Mouse (Mus musculus): ENCODE measurements around the gene Slc2a8. TPM values are rescaled to one million over a fixed set of nuclear protein-coding genes. Genes with fewer than 3 reads are reported as not detected.

Slc2a8 gene
- total RNA-seq (2012; rRNA removed) (7.4 and 7.8 TPM in 2 replicates), polyA plus RNA-seq (2012; ENCODE audit: insufficient read depth in 1 of 2, insufficient read length in 2 of 2, low read depth in 1 of 2, low replicate concordance in 2 of 2, missing spikeins in 1 of 2) (10 to 100 TPM in 1 of 2 experiments, not detected in 1; 16.0 TPM)

- DNase-seq (ENCODE audit: low read depth, low spot score) = peak; percentile 98
- Histone ChIP-seq H3K27me3 (ENCODE audit: control insufficient read depth in 1 of 2, insufficient read depth in 2 of 2, low read length in 2 of 2) (no peaks in the 10 kb centered on the region; a peak in 1 of 4 replicates), H3K27ac (ENCODE audit: control insufficient read depth, low read depth, low read length) (no peak within 1 kb of the TSS)
- TF ChIP-seq RCOR1 (IDR thresholded peaks at IDR 0.05; ENCODE audit: low read depth, low read length) = no peak
- no peak for TF ChIP-seq CTCF (IDR thresholded peaks at IDR 0.05 in 2 of 3, conservative IDR thresholded peaks at IDR 0.05 in 1 of 3; ENCODE audit: control insufficient read depth in 1 of 3, insufficient read depth in 1 of 3, low read depth in 2 of 3, low read length in 3 of 3, poor library complexity in 1 of 3, severe bottlenecking in 1 of 3)
- peak; percentile 44; the same call in 1 of the 2 replicates for TF ChIP-seq POLR2AphosphoS2 (IDR thresholded peaks at IDR 0.05; ENCODE audit: low read length)
- no peak for TF ChIP-seq ZNF384 (IDR thresholded peaks at IDR 0.05; ENCODE audit: low read depth, low read length)
- peak; percentile 35; the same call in 1 of the 2 replicates for TF ChIP-seq MXI1 (IDR thresholded peaks at IDR 0.05; ENCODE audit: low read depth, low read length)
- no peak for TF ChIP-seq SMC3 (IDR thresholded peaks at IDR 0.05; ENCODE audit: low read depth, low read length)
- no peak for TF ChIP-seq ZKSCAN1 (IDR thresholded peaks at IDR 0.05; ENCODE audit: low read depth, low read length)
- TF ChIP-seq MAX (IDR thresholded peaks at IDR 0.05; ENCODE audit: low read length) = no peak
- no peak for TF ChIP-seq KAT2A (conservative IDR thresholded peaks at IDR 0.05; ENCODE audit: low read depth, low read length)
- TF ChIP-seq MEF2A (IDR thresholded peaks at IDR 0.05; ENCODE audit: extremely low read depth, insufficient replicate concordance, low read depth, low read length, poor library complexity, severe bottlenecking) = no peak
- TF ChIP-seq MAZ (IDR thresholded peaks at IDR 0.05; ENCODE audit: low read depth, low read length) = 0 out of 2 replicates have a peak, but pooled peaks have one; percentile 31
- no peak for TF ChIP-seq GATA1 (IDR thresholded peaks at IDR 0.05; ENCODE audit: low read depth, low read length)
- no peak for TF ChIP-seq MYB (IDR thresholded peaks at IDR 0.05; ENCODE audit: low read depth, low read length)
- TF ChIP-seq MAFK (IDR thresholded peaks at IDR 0.05; ENCODE audit: borderline replicate concordance, low read depth, low read length) = no peak
- TF ChIP-seq NELFE (IDR thresholded peaks at IDR 0.05; ENCODE audit: low read depth, low read length) = peak; percentile 72
- 0 out of 2 replicates have a peak, but pooled peaks have one; percentile 24 for TF ChIP-seq TCF12 (IDR thresholded peaks at IDR 0.05; ENCODE audit: low read depth, low read length)
- no peak for TF ChIP-seq USF2 (IDR thresholded peaks at IDR 0.05; ENCODE audit: borderline replicate concordance in 1 of 2, insufficient read depth in 1 of 2, low read depth in 1 of 2, low read length in 2 of 2)
- TF ChIP-seq NRF1 (IDR thresholded peaks at IDR 0.05; ENCODE audit: insufficient read depth, low read depth, low read length, poor library complexity, severe bottlenecking) = no peak
- peak; percentile 66; the same call in 1 of the 2 replicates for TF ChIP-seq ZMIZ1 (IDR thresholded peaks at IDR 0.05; ENCODE audit: low read depth, low read length)
- no peak for TF ChIP-seq E2F4 (IDR thresholded peaks at IDR 0.05; ENCODE audit: borderline replicate concordance, low read depth, low read length)
- TF ChIP-seq USF1 (IDR thresholded peaks at IDR 0.05; ENCODE audit: low read depth, low read length) = no peak
- no peak for TF ChIP-seq MYC (IDR thresholded peaks at IDR 0.05; ENCODE audit: low read depth, low read length)
- TF ChIP-seq GABPA (IDR thresholded peaks at IDR 0.05; ENCODE audit: low read depth, low read length) = no peak
- TF ChIP-seq POLR2A (IDR thresholded peaks at IDR 0.05; ENCODE audit: control insufficient read depth in 1 of 2, insufficient read depth in 1 of 2, low read depth in 1 of 2, low read length in 2 of 2, poor library complexity in 1 of 2) = peak; percentile 78 to 82
- TF ChIP-seq POLR2AphosphoS5 (IDR thresholded peaks at IDR 0.05; ENCODE audit: borderline replicate concordance, low read depth, low read length) = no peak
- TF ChIP-seq HCFC1 (IDR thresholded peaks at IDR 0.05; ENCODE audit: low read depth, low read length) = peak; percentile 56; the same call in 1 of the 2 replicates
- no peak for TF ChIP-seq RAD21 (IDR thresholded peaks at IDR 0.05; ENCODE audit: low read depth, low read length)
- TF ChIP-seq TBP (IDR thresholded peaks at IDR 0.05; ENCODE audit: low read depth, low read length) = no peak
- TF ChIP-seq CHD1 (IDR thresholded peaks at IDR 0.05; ENCODE audit: low read depth, low read length) = no peak
- TF ChIP-seq UBTF (IDR thresholded peaks at IDR 0.05; ENCODE audit: borderline replicate concordance, insufficient read depth, low read depth, low read length) = no peak
- TF ChIP-seq SIN3A (IDR thresholded peaks at IDR 0.05; ENCODE audit: low read length) = no peak; the same call in 1 of the 2 replicates
- TF ChIP-seq BHLHE40 (IDR thresholded peaks at IDR 0.05; ENCODE audit: borderline replicate concordance, low read depth, low read length) = no peak
- no peak for TF ChIP-seq EP300 (IDR thresholded peaks at IDR 0.05; ENCODE audit: low read depth in 1 of 2, low read length in 2 of 2)
- TF ChIP-seq TAL1 (IDR thresholded peaks at IDR 0.05; ENCODE audit: low read length) = no peak
- TF ChIP-seq CHD2 (IDR thresholded peaks at IDR 0.05; ENCODE audit: low read length) = peak; percentile 57
- no peak for TF ChIP-seq ZC3H11A (IDR thresholded peaks at IDR 0.05; ENCODE audit: low read depth, low read length)
Observed at GRCm38 (mm10) chr2:32981725-32982271, at the start of gene Slc2a8. Gene Slc2a8 (minus strand): TSS chr2:32982083.

More at GRCm38 (mm10) chr2:32981725-32982271, at the start of gene Slc2a8:
- Histone ChIP-seq H3K4me1 (ENCODE audit: control insufficient read depth in 1 of 2, insufficient read depth in 2 of 2, low read length in 2 of 2) (peaks cover 25 to 27% of the 10 kb centered on the region in 2 experiments), H3K36me3 (ENCODE audit: control insufficient read depth in 1 of 2, insufficient read depth in 2 of 2, low read length in 2 of 2) (peaks cover 0 to 27% of the 10 kb centered on the region in 2 experiments; a peak in 2 of 4 replicates), H3K4me3 (ENCODE audit: control insufficient read depth in 1 of 2, insufficient read depth in 1 of 2, low read depth in 2 of 2, low read length in 2 of 2) (peak within 1 kb of the TSS; percentile 84 to 95), H3K9ac (ENCODE audit: control insufficient read depth, low read depth, low read length, poor library complexity, severe bottlenecking) (peak within 1 kb of the TSS; percentile 81), H3K9me3 (replicated peaks; ENCODE audit: insufficient read depth, low read length) (no peaks in the 10 kb centered on the region), H3K79me2 (ENCODE audit: control insufficient read depth, insufficient read depth, low read length, poor library complexity) (peaks cover 6% of the 10 kb centered on the region)
